Mouse (Mus musculus): ENCODE data around the gene Haus2. TPM values are rescaled to one million over a fixed set of nuclear protein-coding genes. Genes with fewer than 3 reads are reported as not detected.

Gene Haus2
- polyA plus RNA-seq, 1 experiment from 2014 or later = 30.5 TPM

DNA sequence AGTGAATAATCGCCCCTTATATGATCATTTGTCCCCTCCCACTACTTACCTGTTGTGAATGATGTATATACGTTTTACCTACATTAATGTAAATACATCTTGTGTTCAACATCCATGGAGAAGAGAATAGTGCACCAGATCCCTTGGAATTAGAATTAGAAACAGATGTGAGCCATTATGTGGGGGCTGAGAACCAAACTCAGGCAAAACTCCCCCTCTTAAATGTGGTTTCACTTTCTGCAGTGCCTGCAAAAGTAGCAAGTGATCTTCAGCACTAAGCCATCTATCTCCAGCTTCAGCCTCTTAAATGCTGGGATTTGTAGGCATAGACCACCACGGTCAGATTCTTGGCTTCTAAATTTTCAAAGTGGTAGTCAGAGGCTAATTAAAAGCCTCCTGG, 34.1 kb upstream of the Haus2 start:
- H3K9me3 ChIP-seq = no peaks in the 10 kb centered on the region
- no peak for ATAC-seq (replicated peaks)
- H3K4me3 ChIP-seq = no peak overlapping the region
- H3K36me3 ChIP-seq = 0 out of 2 replicates have a peak, but pooled peaks cover 4% of the 10 kb centered on the region
- no peaks in the 10 kb centered on the region for H3K4me1 ChIP-seq
- H3K4me2 ChIP-seq (replicated peaks) = no peak overlapping the region
- no peaks in the 10 kb centered on the region for H3K27me3 ChIP-seq
- no peak overlapping the region for H3K27ac ChIP-seq (replicated peaks)
- WGBS = 92% methylated on average over 3 of the region's 3 CpGs
- H3K9ac ChIP-seq (replicated peaks) = no peak overlapping the region

DNA sequence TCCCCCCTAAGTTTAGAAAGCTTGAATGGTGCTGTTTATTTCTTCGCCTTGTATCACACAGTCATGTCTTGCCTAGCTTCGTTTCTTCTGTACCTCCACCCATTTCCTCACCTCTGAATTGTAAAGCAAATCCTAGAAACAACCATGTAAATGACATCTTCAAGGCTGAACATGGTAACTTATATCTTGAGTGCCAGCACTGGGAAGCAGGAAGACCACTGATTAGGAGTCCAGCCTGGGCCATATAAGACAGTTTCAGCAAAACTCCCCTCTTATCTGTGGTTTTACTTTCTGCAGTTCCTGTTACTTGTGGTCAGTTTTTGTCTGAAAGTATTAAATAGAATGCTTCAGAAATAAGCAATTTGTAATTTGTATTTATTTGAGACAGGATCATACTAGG, 33.2 kb upstream of the Haus2 start:
- H3K4me1 ChIP-seq = no peaks in the 10 kb centered on the region
- H3K9me3 ChIP-seq = no peaks in the 10 kb centered on the region
- no peaks in the 10 kb centered on the region for H3K27me3 ChIP-seq
- no peak overlapping the region for H3K4me3 ChIP-seq
- H3K9ac ChIP-seq (replicated peaks) = no peak overlapping the region
- no peak for ATAC-seq (replicated peaks)
- WGBS = 98% methylated on average over 2 of the region's 2 CpGs
- no peak overlapping the region for H3K27ac ChIP-seq (replicated peaks)
- H3K4me2 ChIP-seq (replicated peaks) = no peak overlapping the region
- H3K36me3 ChIP-seq = 0 out of 2 replicates have a peak, but pooled peaks cover 4% of the 10 kb centered on the region

DNA sequence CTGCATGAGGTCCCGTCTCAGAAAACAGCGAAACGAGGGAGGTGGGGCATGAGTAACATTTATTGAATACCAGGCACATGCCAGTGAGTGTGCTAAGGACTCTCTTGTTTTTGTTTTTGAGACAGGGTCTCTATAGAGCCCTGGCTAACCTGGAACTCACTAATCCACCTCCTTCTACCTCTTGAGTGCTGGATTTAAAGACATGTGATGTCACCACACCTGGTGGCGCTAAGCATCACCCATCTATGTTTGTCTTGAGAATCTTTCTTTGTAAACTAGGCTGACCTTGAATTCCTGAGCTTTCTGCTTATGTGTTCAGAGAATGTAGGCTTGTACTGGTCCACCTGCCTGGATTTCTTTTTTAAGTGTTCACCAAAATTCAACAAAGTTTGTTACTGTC, 31.4 kb upstream of the Haus2 start:
- Histone ChIP-seq H3K27me3 (no peaks in the 10 kb centered on the region), H3K4me3 (no peak overlapping the region), H3K4me2 (replicated peaks) (no peak overlapping the region), H3K9ac (replicated peaks) (no peak overlapping the region), H3K36me3 (no peaks in the 10 kb centered on the region), H3K9me3 (no peaks in the 10 kb centered on the region), H3K27ac (replicated peaks) (no peak overlapping the region), H3K4me1 (no peaks in the 10 kb centered on the region)
- no peak for ATAC-seq (replicated peaks)
- WGBS = 75% methylated on average over 4 of the region's 4 CpGs

DNA sequence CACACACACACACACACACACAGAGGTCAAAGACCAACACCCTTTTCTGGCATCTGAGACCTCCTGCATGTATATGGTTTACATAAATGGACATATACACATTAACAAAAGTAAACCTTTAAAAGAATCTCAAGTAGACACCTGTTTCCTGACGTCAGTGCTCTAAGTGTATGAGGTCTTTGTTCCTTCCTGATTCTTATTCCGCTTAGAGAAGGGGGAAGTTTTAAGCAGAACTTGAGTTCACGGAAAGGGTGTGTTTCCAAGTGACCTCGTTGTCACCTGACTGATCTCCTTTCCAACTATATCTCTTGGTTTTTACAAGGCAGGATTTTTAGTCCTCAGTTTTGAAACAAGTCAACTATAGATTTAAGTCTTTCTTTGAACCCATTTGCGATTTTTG, 30.9 kb upstream of the Haus2 start:
- Histone ChIP-seq H3K9ac (replicated peaks) (no peak overlapping the region), H3K9me3 (no peaks in the 10 kb centered on the region), H3K27ac (replicated peaks) (no peak overlapping the region), H3K36me3 (no peaks in the 10 kb centered on the region), H3K27me3 (no peaks in the 10 kb centered on the region), H3K4me2 (replicated peaks) (no peak overlapping the region), H3K4me1 (no peaks in the 10 kb centered on the region), H3K4me3 (no peak overlapping the region)
- ATAC-seq (replicated peaks) = no peak
- WGBS = 79% methylated on average over 5 of the region's 5 CpGs

DNA sequence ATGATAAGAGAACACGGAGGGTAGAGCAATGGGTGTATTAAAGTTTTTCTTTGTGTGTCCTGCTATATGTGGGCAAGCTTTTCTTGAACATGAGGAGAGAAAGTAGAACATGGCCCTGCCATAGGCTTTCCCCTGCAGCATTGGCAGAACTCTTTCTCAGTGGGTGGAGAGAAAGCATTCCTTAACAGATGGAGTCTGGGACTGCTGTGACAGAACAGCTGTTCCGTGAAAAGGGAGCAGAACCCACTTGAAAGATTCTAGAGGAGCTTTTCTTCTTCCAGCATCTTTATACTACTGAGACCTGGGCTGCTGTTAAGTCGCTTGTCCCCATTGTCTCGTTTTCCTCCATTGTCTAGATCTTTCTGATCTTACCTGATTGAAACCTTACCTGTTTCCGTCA, 19.4 kb upstream of the Haus2 start:
- H3K4me3 ChIP-seq = no peak overlapping the region
- no peak overlapping the region for H3K9ac ChIP-seq (replicated peaks)
- ATAC-seq (replicated peaks) = no peak
- H3K4me2 ChIP-seq (replicated peaks) = no peak overlapping the region
- H3K27ac ChIP-seq (replicated peaks) = no peak overlapping the region
- no peaks in the 10 kb centered on the region for H3K4me1 ChIP-seq
- no peaks in the 10 kb centered on the region for H3K9me3 ChIP-seq
- H3K27me3 ChIP-seq = no peaks in the 10 kb centered on the region
- peaks cover 38% of the 10 kb centered on the region for H3K36me3 ChIP-seq
- 79% methylated on average over 5 of the region's 5 CpGs for WGBS

DNA sequence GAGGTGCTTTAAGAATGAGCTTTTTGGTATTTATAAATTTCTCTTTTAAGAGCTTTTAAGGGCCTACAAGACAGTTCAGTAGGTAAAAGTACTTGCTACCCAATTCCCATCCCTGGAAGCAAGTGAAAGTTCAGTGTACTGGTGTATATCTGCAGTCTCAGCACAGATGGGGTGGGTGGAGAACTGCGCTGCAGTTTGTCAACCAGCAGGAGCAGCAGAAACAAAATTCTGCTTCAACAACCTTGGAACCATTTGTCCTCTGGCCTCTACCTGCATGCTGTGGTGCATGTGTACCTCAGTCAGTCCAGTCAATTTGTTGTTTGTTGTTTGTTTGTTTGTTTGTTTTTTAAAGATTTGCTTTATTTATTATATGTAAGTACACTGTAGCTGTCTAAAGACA, 17.0 kb upstream of the Haus2 start:
- no peak overlapping the region for H3K27ac ChIP-seq (replicated peaks)
- ATAC-seq (replicated peaks) = no peak
- 97% methylated on average over 1 of the region's 1 CpGs for WGBS
- no peaks in the 10 kb centered on the region for H3K27me3 ChIP-seq
- H3K4me1 ChIP-seq = no peaks in the 10 kb centered on the region
- H3K4me2 ChIP-seq (replicated peaks) = no peak overlapping the region
- H3K4me3 ChIP-seq = no peak overlapping the region
- peaks cover 38% of the 10 kb centered on the region for H3K36me3 ChIP-seq
- no peak overlapping the region for H3K9ac ChIP-seq (replicated peaks)
- H3K9me3 ChIP-seq = no peaks in the 10 kb centered on the region

DNA sequence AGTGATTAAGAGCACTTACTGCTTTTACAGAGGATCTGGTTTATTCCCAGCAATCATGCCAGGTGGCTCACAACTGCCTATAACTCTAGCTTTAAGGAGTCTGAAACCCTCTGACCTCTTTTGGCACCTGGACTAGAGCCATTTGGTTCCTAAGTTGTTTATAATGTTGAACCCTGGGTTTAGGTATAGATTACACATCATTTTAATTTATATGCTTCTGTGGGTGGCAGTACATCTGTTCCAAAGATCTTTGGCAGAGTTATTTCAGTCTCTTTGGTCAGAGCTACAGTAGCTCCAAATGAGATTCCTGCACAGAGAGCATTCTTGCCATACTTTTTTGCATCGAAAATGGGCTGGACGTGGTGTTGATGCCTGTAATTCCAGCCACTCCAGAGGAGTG, 11.4 kb upstream of the Haus2 start:
- Histone ChIP-seq H3K36me3 (peaks cover 58% of the 10 kb centered on the region), H3K27me3 (no peaks in the 10 kb centered on the region), H3K9me3 (no peaks in the 10 kb centered on the region), H3K4me2 (replicated peaks) (no peak overlapping the region), H3K4me1 (no peaks in the 10 kb centered on the region), H3K4me3 (no peak overlapping the region), H3K27ac (replicated peaks) (no peak overlapping the region), H3K9ac (replicated peaks) (no peak overlapping the region)
- no peak for ATAC-seq (replicated peaks)
- WGBS = 92% methylated on average over 2 of the region's 2 CpGs

DNA sequence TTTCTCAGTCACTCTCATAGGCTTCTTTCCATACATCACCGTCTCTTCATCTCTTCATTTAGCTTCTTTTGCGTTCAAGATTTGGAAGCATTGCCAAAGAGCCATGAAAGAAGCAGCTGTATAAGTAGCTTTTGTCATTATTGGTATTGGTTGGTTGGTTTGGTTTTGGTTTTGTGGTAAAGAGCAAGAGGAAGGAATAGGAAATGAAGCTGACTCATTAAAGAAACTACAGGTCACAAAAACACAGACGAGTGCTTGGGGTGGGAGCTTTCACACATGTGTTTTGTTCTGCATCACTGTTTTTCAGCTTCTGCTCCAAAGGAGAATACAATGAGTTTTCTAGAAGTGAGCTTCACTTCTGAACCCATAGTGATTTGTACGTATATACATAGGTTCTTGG, 9.7 kb upstream of the Haus2 start:
- H3K27ac ChIP-seq (replicated peaks) = no peak overlapping the region
- no peak for ATAC-seq (replicated peaks)
- WGBS = 94% methylated on average over 4 of the region's 4 CpGs
- no peaks in the 10 kb centered on the region for H3K4me1 ChIP-seq
- no peak overlapping the region for H3K4me3 ChIP-seq
- H3K9ac ChIP-seq (replicated peaks) = no peak overlapping the region
- H3K27me3 ChIP-seq = no peaks in the 10 kb centered on the region
- H3K9me3 ChIP-seq = no peaks in the 10 kb centered on the region
- H3K4me2 ChIP-seq (replicated peaks) = no peak overlapping the region
- peaks cover 64% of the 10 kb centered on the region for H3K36me3 ChIP-seq

DNA sequence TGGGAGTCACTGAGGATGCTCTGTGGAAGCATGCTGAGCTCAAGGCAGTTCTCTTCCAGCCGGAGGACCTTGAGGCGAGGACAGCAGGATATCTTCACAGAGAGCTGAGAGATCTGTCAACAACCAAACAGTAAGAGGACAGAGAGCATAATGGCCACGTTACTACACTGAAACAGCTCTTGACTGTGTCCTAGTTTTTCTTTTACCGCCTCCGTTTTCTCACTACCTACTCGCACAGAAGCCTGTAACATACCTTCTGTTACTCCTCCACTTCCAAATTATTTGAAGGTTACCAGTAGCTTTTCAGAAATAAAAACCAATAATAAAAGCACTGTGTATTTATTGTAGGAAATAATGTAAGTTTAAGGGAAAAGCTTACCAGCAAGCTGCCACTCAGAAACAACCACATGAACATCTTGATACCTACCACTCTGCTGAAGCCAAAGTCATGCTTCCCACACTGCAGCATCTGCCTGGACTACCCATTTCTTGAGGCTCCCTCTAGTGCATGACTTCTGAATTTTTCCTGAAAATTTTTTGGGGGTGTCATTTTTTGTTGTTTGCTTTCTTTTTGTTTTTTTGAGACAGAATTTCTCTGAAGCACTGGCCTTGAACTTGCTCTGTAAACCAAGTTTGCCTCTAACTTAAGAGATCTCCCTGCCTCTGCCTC, 3.0 kb upstream of the Haus2 start:
- H3K4me1 ChIP-seq = peaks cover 18% of the 10 kb centered on the region
- 91% methylated on average over 6 of the region's 6 CpGs for WGBS
- no peaks in the 10 kb centered on the region for H3K27me3 ChIP-seq
- no peak overlapping the region for H3K4me2 ChIP-seq (replicated peaks)
- no peak overlapping the region for H3K9ac ChIP-seq (replicated peaks)
- H3K9me3 ChIP-seq = no peaks in the 10 kb centered on the region
- H3K4me3 ChIP-seq = no peak overlapping the region
- ATAC-seq (replicated peaks) = no peak
- H3K27ac ChIP-seq (replicated peaks) = no peak overlapping the region
- H3K36me3 ChIP-seq = peaks cover 26% of the 10 kb centered on the region

DNA sequence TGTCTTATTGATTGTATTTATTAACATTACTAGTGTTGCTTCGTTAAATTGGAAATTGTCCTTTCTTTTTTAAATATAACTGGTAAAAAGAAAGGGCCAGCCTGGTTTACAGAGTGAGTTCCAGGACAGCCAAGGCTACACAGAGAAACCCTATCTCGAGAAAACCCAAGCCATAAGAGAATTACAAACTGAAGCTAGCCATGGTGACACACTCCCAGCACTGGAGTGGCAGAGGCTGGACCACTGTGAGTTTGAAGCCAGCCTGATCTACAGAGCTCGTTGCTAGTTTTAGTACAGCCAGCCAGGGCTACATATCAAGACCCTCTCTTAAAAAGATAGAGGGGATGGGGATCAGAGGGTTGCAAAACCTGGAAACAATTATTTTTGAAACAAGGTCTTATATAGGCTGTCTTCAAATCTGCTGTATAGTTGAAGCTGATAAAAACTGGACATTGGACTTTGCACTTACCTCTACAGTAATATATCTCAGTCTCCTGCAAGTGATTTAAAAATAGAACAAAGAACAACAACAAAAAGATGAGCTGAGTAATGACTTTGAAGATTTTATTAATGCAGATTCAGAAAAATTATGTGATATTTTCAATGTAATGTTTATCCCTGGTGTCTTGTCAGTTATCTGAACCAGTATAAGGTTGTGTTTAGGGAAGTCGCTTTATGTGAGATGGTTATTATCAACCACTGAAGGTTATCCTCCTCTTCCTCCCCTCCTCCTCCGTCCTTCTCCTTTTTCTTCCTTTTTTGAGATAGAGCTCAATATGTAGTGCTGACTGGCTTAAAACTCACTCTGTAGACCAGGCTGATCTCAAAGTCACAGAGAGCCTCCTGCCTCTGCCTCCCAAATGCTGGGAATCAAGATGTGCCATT, 7.3 kb downstream of the Haus2 start:
- Histone ChIP-seq H3K27me3 (no peaks in the 10 kb centered on the region), H3K9me3 (no peaks in the 10 kb centered on the region), H3K4me3 (no peak overlapping the region), H3K4me2 (replicated peaks) (no peak overlapping the region), H3K27ac (replicated peaks) (no peak overlapping the region), H3K36me3 (peaks cover 43% of the 10 kb centered on the region), H3K9ac (replicated peaks) (no peak overlapping the region), H3K4me1 (no peaks in the 10 kb centered on the region)
- ATAC-seq (replicated peaks) = no peak
- WGBS = 92% methylated on average over 5 of the region's 5 CpGs

DNA sequence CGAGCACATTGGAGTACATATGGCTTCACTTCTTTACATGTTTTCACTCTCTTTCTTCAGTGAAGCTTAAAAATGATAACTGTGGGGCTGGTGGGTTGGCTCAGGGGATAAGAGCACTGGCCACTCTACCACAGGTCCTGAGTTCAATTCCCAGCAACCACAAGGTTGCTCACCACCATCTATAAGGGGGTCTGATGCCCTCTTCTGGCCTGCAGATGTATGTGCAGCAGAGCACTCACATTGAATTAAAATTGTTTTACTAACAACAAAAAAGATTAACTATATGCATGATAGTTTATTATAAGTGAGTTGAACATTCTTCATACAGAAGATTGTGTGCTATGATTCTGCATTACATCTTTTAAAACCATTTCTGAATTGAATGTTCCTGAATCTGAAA, 10.4 kb downstream of the Haus2 start:
- no peaks in the 10 kb centered on the region for H3K4me1 ChIP-seq
- 100% methylated on average over 1 of the region's 1 CpGs for WGBS
- no peak overlapping the region for H3K4me3 ChIP-seq

DNA sequence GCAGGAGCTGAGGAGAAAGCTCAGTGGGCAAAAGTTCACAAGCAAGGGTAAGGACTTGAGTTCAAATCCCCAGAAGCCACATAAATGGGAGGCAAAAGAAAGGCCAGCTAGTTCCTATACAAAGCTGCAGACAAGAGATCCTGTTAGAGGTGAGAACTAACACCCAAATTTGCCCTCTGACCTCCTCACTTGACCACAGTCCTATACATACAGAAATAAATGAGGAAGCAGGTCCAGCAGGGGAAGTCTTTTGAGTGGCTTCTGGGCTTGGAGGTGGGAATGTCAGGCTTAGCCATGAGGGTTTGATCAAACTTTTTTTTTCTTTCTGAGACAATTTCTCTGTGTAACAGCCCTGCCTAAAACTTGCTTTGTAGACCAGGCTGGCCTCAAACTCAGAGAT, 13.7 kb downstream of the Haus2 start:
- Histone ChIP-seq H3K36me3 (peaks cover 19% of the 10 kb centered on the region), H3K4me3 (no peak overlapping the region), H3K4me2 (replicated peaks) (no peak overlapping the region), H3K27ac (replicated peaks) (no peak overlapping the region), H3K9ac (replicated peaks) (no peak overlapping the region), H3K9me3 (no peaks in the 10 kb centered on the region), H3K27me3 (no peaks in the 10 kb centered on the region), H3K4me1 (no peaks in the 10 kb centered on the region)
- no peak for ATAC-seq (replicated peaks)

More for the DNA sequence above, 10.4 kb downstream of the Haus2 start:
- Histone ChIP-seq H3K9ac (replicated peaks) (no peak overlapping the region), H3K27ac (replicated peaks) (no peak overlapping the region), H3K27me3 (no peaks in the 10 kb centered on the region), H3K4me2 (replicated peaks) (no peak overlapping the region), H3K9me3 (no peaks in the 10 kb centered on the region), H3K36me3 (peaks cover 33% of the 10 kb centered on the region)
- ATAC-seq (replicated peaks) = no peak

Data from forebrain, embryonic 15.5 days (tissue).